Mouse (Mus musculus) bone marrow macrophage, adult 2 months (primary cell): ENCODE results near the gene Vps45. TPM values are rescaled to one million over a fixed set of nuclear protein-coding genes. Genes with fewer than 3 reads are reported as not detected.

Experiments used
- H3K27ac ChIP-seq: 2 replicates; pipeline ENCODE4 v1.5.1; 2012; ENCODE audit warnings: low read depth, low read length; ENCODE audit not compliant: insufficient read depth
- H3K4me1 ChIP-seq: 2 replicates; pipeline ENCODE4 v1.6.1; 2012; ENCODE audit warnings: low read length; ENCODE audit not compliant: control insufficient read depth, insufficient read depth
- H3K4me3 ChIP-seq: 2 replicates; pipeline ENCODE4 v1.5.1; 2012; ENCODE audit warnings: mild to moderate bottlenecking, low read length, moderate library complexity; ENCODE audit not compliant: insufficient read depth
- CTCF ChIP-seq: IDR thresholded peaks from 2 replicates; pipeline ENCODE4 v1.5.1; 2012; ENCODE audit warnings: low read depth, mild to moderate bottlenecking, low read length, moderate library complexity
- POLR2A ChIP-seq: IDR thresholded peaks from 2 replicates; pipeline ENCODE4 v1.6.1; 2012; ENCODE audit warnings: mild to moderate bottlenecking, low read depth, low read length, borderline replicate concordance
- polyA plus RNA-seq: library from polyadenylated mRNA; stranded (reverse); fragments of >200 nt; gene quantifications from 2 replicates; pipeline ENCODE4 v1.2.4, GENCODE M21; 2012; ENCODE audit not compliant: missing spikeins, insufficient read depth, insufficient read length

The Vps45 gene
- polyA plus RNA-seq, 1 experiment = 22.9 TPM

DNA sequence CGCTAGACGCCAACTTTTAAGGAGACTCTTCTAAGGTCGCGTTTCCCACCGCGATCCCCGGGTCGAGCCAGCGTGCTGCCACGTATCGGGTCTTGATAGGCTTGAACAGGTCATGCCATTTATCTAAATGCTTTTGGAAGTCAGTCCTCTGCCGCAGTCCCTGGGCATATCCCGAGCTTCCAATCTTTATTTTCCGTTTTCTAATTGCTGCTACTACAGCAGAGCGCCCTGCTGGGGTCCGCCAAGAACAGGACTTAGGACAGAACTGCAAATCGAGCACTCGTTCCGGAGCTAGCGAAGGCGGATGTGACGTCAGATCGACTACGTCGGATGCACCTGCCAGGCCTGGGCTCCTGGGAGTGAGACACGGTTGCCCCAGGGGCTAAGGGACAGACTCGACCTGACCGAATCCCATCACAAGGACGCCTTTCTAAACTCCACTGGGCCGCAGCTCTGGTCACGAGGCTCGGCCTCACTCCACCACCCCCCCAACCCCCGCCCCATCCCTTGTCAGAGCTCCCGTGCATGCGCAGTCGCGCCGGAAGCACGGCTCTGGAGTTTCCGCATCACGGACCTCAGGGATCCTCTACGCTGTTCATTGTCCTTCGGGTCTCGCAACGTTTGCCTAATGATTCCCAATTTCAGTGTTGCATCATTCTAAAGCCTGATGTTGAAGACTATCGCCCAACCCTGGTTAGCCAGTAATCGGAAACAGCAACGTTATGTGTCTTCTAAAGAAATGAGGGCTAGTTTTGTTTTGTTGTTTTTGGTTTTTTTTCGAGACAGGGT, 107.3 kb downstream of the Vps45 start:
- Histone ChIP-seq H3K4me1 (peaks cover 17% of the 10 kb centered on the region), H3K4me3 (peak overlapping the region; percentile 64), H3K27ac (peak overlapping the region; percentile 88)
- TF ChIP-seq POLR2A (no peak), CTCF (no peak)

Other genes with a start within 250 kb of the Vps45 start
- 24.4 and 29.0 TPM in 2 replicates for gene Rprd2, start 239.6 kb downstream of the Vps45 start, polyA plus RNA-seq
- gene Prpf3, start 202.6 kb downstream of the Vps45 start, polyA plus RNA-seq = 33.0 and 34.9 TPM in 2 replicates
- 227 and 228 TPM in 2 replicates for gene Mrps21, start 186.9 kb downstream of the Vps45 start, polyA plus RNA-seq
- 1.6 and 1.7 TPM in 2 replicates for gene Ciart, start 176.2 kb downstream of the Vps45 start, polyA plus RNA-seq
- 145 and 162 TPM in 2 replicates for gene BC028528, start 166.5 kb downstream of the Vps45 start, polyA plus RNA-seq
- gene Aph1a, start 164.5 kb downstream of the Vps45 start, polyA plus RNA-seq = 116 and 118 TPM in 2 replicates
- gene Car14, start 153.8 kb downstream of the Vps45 start, polyA plus RNA-seq = not detected in 2 replicates
- 134 and 150 TPM in 2 replicates for gene Anp32e, start 129.2 kb downstream of the Vps45 start, polyA plus RNA-seq
- 298 and 305 TPM in 2 replicates for gene Plekho1, start 62.5 kb downstream of the Vps45 start, polyA plus RNA-seq
- gene Otud7b, start 46.1 kb upstream of the Vps45 start, polyA plus RNA-seq = 4.7 and 5.1 TPM in 2 replicates
- gene Mtmr11, start 103.5 kb upstream of the Vps45 start, polyA plus RNA-seq = 12.6 and 14.4 TPM in 2 replicates
- 53.7 and 62.7 TPM in 2 replicates for gene Sf3b4, start 113.9 kb upstream of the Vps45 start, polyA plus RNA-seq
- gene Sv2a, start 122.7 kb upstream of the Vps45 start, polyA plus RNA-seq = 0.64 and 0.92 TPM in 2 replicates
- gene Bola1, start 161.2 kb upstream of the Vps45 start, polyA plus RNA-seq = 14.1 and 19.0 TPM in 2 replicates
- gene Hist2h2ab, start 161.4 kb upstream of the Vps45 start, polyA plus RNA-seq = not detected in 2 replicates
- not detected in 2 replicates for gene Hist2h2ac, start 162.4 kb upstream of the Vps45 start, polyA plus RNA-seq
- gene Hist2h2be, start 162.7 kb upstream of the Vps45 start, polyA plus RNA-seq = 13.0 and 13.9 TPM in 2 replicates
- gene Hist2h3c2, start 180.7 kb upstream of the Vps45 start, polyA plus RNA-seq = 2.4 and 13.5 TPM in 2 replicates
- 14.5 and 22.9 TPM in 2 replicates for gene Hist2h2aa2, start 181.8 kb upstream of the Vps45 start, polyA plus RNA-seq
- not detected in 2 replicates for gene Hist2h2aa1, start 187.0 kb upstream of the Vps45 start, polyA plus RNA-seq
- 4.9 and 7.4 TPM in 2 replicates for gene Hist2h3c1, start 188.2 kb upstream of the Vps45 start, polyA plus RNA-seq
- gene Hist2h4, start 204.8 kb upstream of the Vps45 start, polyA plus RNA-seq = 1.9 and 3.1 TPM in 2 replicates
- 4.8 and 5.0 TPM in 2 replicates for gene Hist2h3b, start 210.2 kb upstream of the Vps45 start, polyA plus RNA-seq
- 3.1 and 3.6 TPM in 2 replicates for gene Hist2h2bb, start 211.3 kb upstream of the Vps45 start, polyA plus RNA-seq
- 153 and 166 TPM in 2 replicates for gene Fcgr1, start 235.5 kb upstream of the Vps45 start, polyA plus RNA-seq